Mouse (Mus musculus) colon, adult 2 months (tissue): ENCODE results near the gene Pola1. TPM values are rescaled to one million over a fixed set of nuclear protein-coding genes. Genes with fewer than 3 reads are reported as not detected.

ENCODE experiments used
- polyA plus RNA-seq: library from polyadenylated mRNA; depleted of rRNA; stranded (reverse); fragments of >200 nt; gene quantifications from 2 replicates; pipeline ENCODE4 v1.2.3, GENCODE M21; 2012; rRNA removed

The Pola1 gene
- 0.22 and 0.29 TPM in 2 replicates for polyA plus RNA-seq

DNA sequence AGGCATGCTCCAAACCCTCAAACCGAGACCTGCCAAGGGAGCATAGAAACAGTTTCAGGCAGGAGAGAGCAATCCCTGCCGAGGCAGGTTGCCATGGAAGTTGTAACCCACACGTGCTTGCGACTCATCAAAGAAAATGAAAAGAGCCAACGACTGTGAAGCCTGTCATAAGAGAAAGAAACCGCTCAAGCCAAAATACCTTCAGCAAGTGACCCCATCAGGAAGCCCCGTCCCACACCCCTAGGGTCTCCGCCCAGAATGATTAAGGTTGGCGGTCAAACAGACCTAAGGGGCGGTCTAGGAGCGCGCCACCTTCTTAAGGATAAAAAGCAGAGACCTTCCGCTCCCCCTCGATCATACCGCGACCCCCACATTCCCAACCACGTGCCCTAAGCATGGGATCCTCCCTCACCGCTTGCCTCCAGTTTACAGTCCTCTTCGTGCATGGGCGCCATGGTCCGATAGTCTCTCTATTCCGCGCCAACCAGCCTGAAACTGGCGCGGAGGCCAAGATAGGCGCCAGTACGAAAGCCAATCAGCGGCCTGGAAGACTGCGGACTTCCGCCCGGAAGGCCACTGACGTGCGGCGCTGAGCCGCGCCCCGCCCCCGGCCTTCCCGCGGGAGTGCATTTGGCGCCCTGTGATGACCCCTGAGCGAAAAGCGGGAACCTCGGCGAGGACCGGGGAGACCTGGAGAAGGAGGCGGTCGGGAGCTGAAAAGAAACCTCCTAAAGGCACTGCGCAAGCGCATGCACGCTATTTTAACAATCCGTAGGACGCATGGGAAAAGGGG, at the start of gene Pola1:
Pola1 (minus strand) TSS at position 499 of the 793 bp plus-strand sequence.

GRCm38 (mm10) chrX:93654218-93655002, 22.5 kb upstream of the Pola1 start, which contains the start of gene Pcyt1b:
Gene Pcyt1b, plus strand, starts transcription at chrX:93654863.

DNA sequence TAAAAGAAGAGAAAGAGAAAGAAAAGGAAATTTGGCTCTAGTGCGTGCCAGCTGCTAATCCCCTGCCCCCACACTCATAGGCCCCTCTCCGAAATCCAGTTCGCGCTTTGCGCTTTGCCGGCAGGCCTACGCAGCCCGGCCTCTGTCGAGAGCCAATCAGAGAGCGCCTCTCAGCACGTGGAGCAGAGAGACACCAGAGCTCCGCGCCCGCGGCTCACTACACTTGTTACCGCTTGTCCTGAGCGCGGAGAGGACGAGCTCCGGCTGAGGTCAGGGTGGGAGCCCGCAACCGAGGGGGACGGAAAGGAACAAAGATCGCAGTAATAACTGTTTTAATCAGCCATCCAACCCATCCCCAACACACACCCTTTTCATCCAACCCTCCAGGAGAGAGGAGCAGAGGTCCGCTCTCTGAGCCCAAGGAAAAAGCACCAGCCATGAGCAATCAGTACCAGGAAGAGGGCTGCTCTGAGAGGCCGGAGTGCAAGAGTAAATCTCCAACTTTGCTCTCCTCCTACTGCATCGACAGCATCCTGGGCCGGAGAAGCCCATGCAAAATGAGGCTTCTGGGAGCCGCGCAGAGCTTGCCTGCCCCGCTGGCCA, 345.6 kb downstream of the Pola1 start, which contains the start of gene Arx:
Arx (plus strand) TSS at position 155 of the 603 bp plus-strand sequence.

Other genes starting within 250 kb of the Pola1 start
- gene Pcyt1b, start 22.7 kb upstream of the Pola1 start, polyA plus RNA-seq, result 0.22 and 0.26 TPM in 2 replicates
- 12.0 and 12.3 TPM in 2 replicates for gene Pdk3, start 200.0 kb upstream of the Pola1 start, polyA plus RNA-seq